Mouse (Mus musculus): Measurements from ENCODE around the gene Cmah. TPM values are rescaled to one million over a fixed set of nuclear protein-coding genes. Genes with fewer than 3 reads are reported as not detected.

Gene Cmah
- total RNA-seq, 1 experiment from 2014 or later, result 7.4 TPM

GRCm38 (mm10) chr13:24515101-24515675 lies 188.0 kb downstream of the Cmah start:
- DNase-seq, result no peak

- no peak for DNase-seq
These were observed 190.6 kb downstream of the Cmah start for GRCm38 (mm10) chr13:24517757-24518156.

GRCm38 (mm10) chr13:24518887-24519286 lies 191.7 kb downstream of the Cmah start:
- peak; percentile 73 for DNase-seq

- DNase-seq, result no peak
These were observed 192.9 kb downstream of the Cmah start for GRCm38 (mm10) chr13:24519976-24520647.

GRCm38 (mm10) chr13:24520796-24521195 lies 193.6 kb downstream of the Cmah start:
- DNase-seq, result no peak

GRCm38 (mm10) chr13:24521446-24522342 lies 194.5 kb downstream of the Cmah start:
- peak; percentile 25 for DNase-seq

GRCm38 (mm10) chr13:24522343-24522837 lies 195.2 kb downstream of the Cmah start:
- no peak for DNase-seq

GRCm38 (mm10) chr13:24523587-24524221 lies 196.5 kb downstream of the Cmah start:
- DNase-seq, result no peak

- DNase-seq, result no peak
These were observed 197.3 kb downstream of the Cmah start for GRCm38 (mm10) chr13:24524468-24524867.

- no peak for DNase-seq
These were observed 198.3 kb downstream of the Cmah start for GRCm38 (mm10) chr13:24525551-24525950.

- no peak for DNase-seq
These were observed 199.7 kb downstream of the Cmah start for GRCm38 (mm10) chr13:24526916-24527315.

Other genes with a start within 250 kb of the Cmah start
- gene Carmil1, start 46.6 kb upstream of the Cmah start, total RNA-seq (2021), result 33.2 and 40.4 TPM in 2 replicates